Mouse (Mus musculus) right cerebral cortex, postnatal 4 days (tissue): Measurements from ENCODE around the gene 2010111I01Rik.
"Not testable (repeated sequence)": the region's sequence is repeated elsewhere in the genome, so short reads cannot be mapped to it uniquely, and the experiment has no call there.

ENCODE experiments used
- DNase-seq: peaks from one replicate; pipeline ENCODE4 v3.0.0-alpha.2; 2022

2010111I01Rik gene

DNA sequence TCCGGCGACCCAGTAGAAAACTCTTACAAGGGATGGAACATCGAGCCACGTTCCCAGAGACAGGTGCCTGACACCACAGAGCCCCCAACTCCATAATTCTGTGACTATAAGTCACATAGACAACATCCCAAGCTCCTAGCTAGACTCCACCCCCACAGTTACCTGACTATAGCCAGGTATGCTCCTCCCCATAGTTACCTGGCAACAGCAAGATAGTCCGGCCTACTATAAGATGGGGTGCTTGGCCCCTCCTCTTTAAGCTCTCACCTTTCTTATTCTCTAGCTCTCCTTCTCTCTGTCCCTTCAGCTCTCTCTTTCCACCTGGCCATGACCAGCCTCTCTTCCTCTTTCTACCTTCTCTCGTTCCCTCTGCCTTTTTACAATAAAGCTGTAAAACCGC lies 118.4 kb downstream of the 2010111I01Rik start:
- not testable (repeated sequence) for DNase-seq

DNA sequence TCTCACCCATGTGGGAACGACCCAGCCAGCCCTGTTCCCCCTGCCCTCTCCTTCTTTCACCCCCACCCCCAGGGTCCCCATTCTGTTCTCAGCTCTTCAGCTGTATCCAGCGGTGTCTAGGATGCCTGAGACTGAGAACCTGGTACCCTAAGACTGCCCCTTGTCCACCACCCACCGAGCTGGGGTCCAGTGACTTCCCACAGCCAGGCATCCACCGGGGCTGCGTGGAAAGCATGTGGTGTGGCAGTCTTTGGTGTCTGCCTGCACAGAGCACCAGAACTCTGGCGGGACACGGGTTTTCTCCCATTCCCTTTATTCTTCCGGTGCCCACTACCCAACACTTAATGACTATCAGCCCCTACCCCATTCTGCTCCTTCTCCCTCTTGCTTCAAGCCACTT lies 119.0 kb downstream of the 2010111I01Rik start:
- DNase-seq = no peak

DNA sequence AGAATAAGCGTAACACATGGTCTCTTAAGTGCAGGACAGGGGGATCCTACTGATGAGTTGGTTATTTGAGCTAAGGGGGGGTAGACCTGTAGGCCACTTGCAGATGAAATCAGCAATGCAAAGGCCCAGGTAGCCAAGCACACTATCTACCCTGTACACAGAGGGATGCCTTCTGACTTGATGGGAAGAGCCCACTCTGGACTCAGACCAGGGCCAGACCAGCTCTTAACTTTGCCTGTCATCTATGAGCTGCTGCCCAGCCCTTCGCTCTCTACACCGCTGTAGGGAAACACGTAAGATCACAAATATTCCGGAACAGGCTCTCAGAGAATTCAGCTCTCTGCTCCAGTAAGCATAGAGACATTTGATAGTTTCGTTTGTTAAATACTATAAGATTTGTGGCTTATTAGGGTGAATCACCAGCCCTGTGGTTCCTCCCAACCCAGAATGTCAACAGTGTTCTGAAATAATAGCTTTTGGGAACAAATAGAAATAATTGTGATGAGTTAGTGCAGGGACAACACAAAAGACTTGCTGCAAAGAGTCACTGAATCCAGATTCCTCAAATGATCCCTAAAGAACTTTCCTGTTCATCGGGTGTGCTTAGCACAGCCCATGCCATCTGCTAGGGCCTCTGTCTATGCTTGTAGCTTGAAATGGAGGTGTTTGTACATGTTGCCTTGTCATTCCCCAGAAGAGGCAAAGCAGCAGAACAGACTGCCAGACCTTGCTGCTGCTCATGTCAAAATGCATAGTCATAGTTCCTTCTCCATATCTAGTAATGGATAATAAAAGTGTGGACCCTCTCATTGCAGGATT lies 123.4 kb downstream of the 2010111I01Rik start:
- DNase-seq = no peak

DNA sequence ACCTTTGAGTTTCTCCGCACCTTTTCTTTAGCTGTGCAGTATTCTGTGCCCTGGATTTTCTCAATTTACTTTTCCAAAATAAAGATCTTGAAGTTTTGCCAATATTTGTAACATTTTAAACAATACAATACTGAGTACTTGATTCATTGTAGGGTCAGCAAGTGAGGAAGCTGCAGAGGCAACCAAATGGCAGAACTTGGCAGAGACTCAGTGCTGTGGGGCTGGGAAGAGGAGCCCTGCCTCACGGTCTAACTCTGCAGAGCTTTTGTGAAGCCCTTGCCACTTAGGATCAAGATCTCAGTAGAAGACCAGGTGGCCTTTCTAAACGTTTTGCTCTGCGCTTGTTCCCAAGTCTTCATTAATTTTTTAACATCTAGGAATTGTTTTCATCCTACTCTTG lies 124.8 kb downstream of the 2010111I01Rik start:
- DNase-seq = no peak

DNA sequence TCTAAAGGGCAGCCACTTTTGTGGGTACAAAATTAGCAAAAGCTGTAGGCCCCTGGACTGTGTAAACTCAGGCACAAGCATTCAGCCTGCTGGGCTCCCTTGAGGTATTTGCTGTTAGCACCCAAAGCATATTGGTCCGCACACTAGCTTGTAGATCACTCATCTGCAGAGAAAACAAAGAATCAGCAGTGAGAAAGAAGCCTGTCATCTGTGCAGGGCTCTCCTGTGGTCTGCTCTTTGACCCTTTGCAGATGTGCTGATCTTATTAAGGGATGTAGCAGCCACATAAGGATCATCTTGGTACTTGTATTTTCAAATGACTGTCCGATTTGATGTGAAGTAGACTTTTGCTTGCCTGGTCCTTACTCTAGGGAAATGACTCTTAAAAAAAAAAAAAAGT lies 126.6 kb downstream of the 2010111I01Rik start:
- DNase-seq = no peak

DNA sequence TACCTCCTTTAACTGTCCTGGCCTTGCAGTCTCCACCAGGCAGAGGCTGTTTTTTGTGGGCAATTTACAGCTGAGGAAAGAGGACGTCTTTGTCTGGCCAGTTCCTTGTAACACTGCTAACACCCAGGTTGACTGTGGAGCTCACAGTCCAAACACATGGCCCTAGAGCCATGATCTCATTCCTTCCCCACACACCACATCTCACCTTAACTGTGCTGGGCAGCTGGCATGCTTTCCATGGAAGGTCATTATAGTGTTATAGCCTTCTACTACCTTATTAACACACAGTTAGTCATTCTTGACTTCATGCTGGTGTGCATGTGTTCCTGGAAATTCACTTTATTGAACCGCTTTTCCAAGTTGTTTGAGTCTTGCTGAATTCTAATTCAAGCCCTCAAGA lies 127.6 kb downstream of the 2010111I01Rik start:
- no peak for DNase-seq

DNA sequence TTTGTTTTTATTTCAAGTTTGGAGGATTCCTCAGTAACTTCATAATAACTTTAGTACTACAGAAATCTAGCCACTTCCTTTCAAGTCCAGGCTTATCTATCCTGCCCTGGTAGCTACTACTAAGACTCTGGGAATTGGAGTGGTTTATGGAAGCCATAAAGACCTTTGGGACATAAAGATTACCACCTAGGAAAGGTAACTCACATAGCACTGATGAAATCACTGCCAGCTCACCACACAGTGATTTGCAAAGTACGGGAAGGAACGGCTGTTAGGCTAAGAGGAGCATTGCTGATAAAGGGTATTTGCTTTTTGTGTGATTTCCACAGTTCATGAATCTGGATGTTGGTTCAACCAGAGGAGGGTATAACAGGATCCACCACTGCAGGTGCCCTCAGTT lies 128.2 kb downstream of the 2010111I01Rik start:
- no peak for DNase-seq

DNA sequence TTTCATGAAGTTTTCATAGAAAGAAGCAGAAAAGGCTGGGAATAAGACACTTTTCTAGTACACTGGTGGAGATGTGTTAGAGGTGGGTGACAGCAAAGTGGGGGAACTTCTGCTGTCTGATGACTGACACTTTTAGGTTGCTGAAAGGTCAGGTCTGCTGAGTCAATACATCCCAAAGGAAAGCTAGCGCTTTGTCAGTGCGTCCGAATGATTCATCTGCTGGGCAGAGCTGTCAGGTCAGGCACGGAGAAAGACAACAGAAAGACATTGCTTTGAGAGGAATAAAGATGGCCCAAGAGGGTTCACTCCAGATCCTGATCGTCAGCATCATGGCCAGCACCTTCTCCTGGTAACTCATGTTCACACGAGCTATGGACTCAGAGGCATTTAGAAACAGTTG lies 128.9 kb downstream of the 2010111I01Rik start:
- DNase-seq = no peak

DNA sequence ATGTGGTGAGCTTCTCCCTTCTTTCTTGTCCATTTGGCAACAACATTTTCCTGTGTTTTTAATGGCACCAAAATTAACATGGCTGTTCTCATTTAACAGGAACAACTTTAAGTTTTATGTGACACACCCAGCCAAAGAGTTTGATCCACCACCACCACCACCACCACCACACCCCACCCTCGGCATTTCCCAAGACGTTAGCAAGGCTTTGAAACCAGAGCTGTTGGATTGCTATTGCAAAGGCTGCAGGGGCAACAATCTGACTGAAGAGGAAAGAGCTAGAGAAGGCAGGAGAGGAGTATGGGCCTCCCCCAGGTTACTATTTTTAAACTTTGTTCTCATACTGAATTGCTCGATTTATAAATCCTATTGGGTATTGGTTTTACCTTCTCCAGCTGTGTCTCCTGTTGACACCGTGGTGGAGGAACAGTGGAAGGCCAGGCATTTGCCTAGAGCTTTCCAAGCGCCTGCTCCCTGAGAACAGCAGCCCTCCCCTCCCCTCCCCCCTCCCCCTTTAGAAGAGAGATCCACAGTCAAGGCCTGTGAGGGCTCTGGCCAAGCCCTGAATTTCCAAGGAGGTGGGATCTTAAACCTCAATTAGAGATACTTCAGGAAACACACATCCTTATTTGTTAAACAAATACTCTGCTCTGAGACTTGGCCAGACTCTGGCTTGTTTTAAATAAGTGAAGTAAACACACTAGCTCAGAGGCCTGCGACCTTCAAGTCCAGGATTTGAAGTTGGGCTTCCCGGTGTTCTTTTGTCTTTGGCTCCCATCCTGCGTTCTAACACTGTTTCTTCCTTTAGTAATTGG lies 129.8 kb downstream of the 2010111I01Rik start:
- no peak for DNase-seq

DNA sequence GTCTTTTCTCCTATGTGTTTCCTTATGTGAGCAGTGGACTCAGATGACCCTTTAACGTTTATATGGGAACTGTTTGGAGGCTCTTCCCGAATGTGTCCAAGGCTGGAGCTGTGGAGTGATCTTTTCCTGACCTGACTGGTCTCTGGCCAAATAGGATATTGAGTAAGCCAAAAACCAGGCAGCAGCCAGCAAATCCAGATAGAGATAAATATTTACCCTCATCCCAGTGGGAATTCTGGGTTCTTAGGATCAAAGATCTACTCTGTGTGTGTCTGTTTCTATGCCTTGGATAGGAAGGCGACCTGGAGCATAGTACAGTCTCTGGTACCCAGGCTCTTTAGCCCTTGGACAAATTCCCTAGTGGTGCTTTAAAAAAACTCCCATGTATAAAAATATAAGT lies 132.1 kb downstream of the 2010111I01Rik start:
- DNase-seq = no peak

DNA sequence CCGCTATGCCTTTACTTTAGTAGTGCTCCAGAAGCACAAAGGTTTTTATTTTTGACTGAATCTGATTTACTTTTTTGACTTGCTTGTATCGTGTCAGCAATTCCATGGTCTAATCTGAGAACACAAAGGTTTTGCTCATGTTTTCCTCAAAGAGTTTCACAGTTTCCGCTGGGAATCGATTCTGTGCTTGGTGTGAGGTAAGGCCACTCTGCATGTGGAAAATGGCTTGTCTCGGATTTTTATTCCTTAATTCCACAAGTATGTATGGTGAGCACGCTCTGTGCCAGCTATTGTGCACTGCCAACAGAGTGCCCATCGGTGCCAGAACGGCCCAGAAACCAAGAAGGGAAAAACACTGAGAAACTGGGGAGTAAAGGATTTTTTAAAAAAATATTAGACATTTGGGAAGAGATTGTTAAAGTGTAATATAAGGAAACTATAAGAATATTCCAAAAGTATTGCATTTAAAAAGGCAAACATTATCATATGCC lies 132.8 kb downstream of the 2010111I01Rik start:
- no peak for DNase-seq

DNA sequence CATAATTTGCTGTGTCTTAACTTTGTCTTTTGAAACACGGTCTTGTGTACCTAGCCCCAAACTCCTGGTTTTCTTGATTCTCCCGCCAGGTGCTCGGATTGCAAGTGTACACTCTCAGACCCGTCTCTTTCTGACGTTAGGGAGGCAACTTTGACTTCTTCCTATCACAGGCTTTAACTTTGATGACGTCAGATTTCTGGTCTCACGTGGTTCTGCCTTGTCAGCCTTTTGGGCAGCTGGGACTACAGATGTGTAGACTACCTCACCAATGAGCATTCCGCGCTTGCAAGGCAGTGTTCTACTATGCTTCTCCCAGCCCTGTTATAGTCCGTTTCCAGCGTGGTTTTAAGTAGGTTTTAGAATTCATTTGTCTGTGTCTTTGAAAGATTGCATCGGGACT lies 137.1 kb downstream of the 2010111I01Rik start:
- DNase-seq = no peak

DNA sequence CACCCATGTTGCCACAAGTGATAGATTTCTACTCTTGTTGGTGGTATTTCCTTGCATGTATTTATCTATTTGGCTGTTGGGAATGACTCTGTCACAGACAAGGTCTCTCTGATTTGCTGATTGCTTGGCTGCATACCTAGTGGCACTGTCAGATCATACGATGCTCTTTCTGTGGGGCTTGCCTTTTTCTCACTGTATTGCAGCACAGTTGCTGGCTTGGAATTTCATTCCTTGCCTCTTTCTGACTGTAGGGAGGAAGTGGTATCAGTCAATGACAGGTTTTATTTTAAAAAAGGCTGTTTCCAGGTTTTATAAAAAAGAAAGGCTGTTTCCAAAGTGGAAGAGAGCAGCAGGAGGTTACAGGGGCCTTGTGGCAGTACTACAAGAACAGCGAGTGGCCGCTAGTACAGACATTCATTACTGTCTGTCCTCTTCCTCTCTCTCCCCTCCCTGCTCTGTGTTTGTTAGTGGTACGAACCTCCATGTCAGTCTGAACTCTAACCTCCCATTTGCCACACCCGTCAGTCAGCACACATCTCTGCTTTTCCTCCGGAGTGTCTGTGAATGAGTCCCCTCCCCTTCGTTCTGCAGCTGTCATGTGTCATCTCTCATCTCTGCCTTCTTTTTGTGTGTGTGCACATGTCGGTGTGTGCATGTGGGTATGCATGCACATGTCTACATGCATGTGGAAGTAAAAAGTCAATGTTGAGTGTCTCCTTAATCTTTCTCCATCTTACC lies 138.3 kb downstream of the 2010111I01Rik start:
- DNase-seq = no peak

DNA sequence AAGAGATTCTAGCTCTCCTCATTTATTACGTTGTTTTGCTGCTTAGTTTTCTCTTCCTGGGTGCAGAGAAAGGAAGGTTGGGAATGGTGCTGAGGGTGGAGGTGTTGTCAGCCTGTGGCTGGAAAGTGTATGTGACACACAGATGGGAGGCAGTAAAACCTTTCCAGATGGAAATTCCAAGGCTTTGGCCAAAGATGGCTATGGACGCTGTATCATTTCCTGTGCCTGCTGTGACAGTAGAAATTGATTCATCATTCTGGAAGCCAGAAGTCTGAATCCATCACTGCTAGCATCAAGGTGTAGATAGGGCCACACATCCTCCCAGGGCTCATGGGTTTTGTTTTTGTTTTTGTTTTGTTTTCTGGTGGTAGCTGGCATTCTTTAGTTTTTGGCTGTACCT lies 141.9 kb downstream of the 2010111I01Rik start:
- no peak for DNase-seq

DNA sequence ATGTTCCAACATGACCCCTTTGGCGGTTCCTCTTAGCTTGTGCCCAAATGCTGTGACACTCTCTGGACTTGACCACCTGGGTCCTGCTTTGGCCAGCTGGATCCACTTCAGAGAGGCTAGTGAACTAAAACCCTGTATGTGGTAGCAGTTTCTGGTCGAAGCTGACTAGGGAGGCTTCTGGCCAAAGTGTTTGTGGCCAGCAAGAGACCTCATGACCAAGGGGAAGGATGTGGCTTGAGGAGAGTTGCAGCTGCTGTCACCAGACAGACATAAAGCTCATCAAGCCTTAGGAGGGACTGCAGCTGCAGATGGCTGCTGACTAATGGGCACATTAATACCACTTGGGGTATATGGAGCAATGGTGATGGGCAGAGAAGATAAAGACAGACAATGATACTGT lies 143.9 kb downstream of the 2010111I01Rik start:
- DNase-seq = no peak

DNA sequence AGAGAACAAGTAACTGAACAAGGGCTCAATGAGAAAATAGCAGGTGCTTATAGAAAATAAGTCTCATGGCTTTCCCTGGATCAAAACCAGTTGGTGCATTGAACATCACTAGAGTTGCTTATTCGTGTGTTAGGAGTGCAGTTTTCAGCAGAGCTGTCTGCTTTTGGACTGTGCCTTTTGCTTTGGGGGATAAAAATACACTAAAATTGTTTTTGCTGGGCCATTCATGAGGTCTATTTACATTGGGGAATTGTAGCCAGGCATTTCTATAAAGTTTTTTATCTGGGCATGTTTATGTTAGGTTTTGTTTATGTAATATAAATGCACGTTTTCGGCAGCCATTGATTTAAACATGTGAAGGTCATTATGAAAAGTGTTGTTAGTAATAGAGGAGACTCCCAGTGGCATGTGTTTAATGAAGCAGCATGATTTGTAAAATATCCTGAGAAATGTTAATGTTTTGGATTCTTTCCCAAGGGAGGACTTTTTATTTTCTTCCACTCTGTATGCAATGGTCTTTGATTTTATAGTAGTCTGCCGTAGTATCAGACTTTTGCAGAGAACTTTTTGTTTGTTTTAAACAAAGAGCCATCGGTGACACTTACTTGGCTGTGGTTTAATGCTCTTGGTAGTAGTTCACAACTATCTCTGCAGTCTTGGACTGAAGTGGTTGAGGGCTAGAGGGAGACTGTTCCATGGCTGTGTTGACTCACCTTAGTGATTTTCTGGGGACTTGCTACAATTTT lies 146.8 kb downstream of the 2010111I01Rik start:
- no peak for DNase-seq

DNA sequence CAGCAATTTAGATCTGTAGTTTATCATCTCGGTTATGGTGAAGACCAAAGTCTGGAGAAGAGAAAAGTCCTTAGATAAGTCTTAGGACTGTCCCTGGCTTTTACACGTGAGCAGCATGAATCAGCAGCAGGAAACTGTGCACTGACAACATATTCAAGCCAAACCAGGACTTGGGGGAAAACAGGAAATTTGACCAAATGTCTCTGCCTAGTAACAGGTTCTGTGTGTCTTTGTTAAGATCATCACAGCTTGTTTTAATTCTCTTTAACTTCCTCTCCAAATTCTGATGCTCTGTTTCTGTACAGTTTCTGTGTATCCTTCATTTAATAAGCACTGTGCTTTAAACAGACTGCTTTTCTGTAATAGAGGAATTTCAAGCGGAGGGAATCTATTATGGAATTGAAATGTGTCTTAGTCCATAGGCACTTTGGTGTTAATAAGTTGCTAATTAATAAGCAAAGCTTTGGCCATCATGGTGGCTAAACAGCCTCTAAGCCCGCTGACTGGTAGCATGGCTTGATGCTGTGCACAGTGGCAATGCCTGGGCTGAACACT lies 147.4 kb downstream of the 2010111I01Rik start:
- DNase-seq = no peak

DNA sequence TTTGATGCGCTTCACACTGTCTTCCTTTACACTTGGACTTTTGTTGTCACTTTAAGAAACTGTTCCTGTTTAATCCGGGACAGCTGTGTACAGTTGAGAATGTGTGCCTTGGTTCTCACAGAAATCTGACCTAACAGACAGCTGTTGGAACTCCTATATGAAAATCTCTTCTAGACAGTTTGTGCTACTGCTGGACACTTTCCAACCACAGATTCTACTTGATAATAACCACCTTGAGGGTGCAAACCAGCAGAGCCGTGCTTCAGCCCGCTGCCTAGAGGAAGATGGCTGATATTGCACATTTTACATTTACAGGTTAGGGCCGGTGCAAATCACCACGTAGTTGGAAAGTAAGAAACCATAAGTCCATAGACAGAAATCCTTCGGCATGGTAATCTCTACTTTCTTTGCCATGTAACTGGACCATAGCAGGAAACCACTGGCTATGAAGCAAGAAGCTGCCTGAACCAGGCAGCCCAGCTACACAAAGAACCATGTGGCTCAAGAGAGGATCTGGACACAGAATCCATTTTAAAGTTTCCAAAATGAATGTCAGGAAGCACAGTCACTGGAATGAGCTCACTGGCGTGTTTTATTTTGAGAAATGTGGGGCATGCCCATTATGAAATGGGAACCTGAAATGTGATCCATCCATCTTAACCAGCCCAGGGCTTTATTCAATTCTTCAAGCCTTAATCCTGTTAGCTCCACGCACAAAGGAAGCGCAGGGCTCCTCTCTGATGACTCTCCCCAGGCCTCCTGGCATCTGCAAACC lies 148.1 kb downstream of the 2010111I01Rik start:
- no peak for DNase-seq

DNA sequence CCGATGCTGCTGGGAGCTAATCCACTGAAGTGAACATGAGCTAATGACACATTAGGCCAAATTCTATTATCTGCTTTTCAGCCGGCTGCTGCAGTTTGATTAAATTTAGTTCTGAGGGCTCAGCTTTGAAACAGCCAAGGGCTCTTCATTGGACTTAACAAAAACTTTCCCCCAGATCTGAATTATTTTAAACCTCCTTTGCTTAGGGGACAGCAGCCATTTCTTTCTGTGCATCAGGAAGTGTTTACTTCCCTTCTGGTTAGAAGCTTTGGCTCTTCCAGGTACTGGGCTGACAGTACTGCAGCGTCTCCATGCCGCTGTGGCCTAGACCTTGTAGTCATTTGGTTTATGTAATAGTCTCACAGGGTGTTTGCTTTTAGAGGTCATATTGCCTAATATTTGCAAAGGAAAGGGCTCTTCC lies 149.2 kb downstream of the 2010111I01Rik start:
- no peak for DNase-seq

DNA sequence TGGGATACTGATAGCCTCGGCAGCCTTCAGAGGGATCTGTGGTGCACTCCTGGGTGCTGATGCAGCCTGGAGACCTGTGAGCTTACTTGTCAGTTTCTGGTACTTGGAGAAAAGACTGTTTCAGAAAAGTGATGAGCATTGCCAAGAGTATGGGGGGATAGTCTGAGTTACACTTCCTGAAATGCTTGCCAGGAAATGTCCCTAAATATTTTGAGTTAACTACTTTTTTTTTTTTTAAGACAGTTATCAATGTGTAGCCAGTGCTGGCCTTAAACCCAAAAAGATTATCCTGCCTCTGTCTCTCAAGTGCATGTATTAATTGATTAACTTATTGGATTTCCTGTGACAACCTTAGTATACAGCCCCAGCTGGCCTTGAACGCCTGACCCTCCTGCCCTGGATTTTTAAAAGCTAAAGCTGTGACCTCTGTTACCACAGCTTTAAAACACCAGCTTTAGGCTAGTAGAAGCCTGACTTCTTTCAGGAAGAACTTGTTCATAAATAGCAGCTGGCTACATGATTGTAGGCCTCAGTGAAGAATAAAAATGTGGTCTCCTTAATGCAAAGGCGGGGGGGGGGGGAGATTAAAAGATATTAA lies 150.6 kb downstream of the 2010111I01Rik start:
- DNase-seq = no peak
